Mouse (Mus musculus): ENCODE results near the gene Ank3.

Gene Ank3

GRCm38 (mm10) chr10:69813823-69814522, 415.4 kb downstream of the Ank3 start:
- in situ Hi-C loops (cut with MboI, MseI), result loop anchor here (10.0 kb wide), 1 partner anchor 1489 kb away; no protein-coding TSS in a partner anchor

GRCm38 (mm10) chr10:69821245-69821644, 422.7 kb downstream of the Ank3 start:
- in situ Hi-C loops (cut with MboI, MseI), result no loop called here

- in situ Hi-C loops (cut with MboI, MseI), result no loop called here
Measured at GRCm38 (mm10) chr10:69828770-69829169, 430.2 kb downstream of the Ank3 start.

GRCm38 (mm10) chr10:69829236-69829635, 430.7 kb downstream of the Ank3 start:
- in situ Hi-C loops (cut with MboI, MseI), result no loop called here

- in situ Hi-C loops (cut with MboI, MseI), result no loop called here
Measured at GRCm38 (mm10) chr10:69831568-69831967, 433.0 kb downstream of the Ank3 start.

- in situ Hi-C loops (cut with MboI, MseI), result no loop called here
Measured at GRCm38 (mm10) chr10:69832241-69832640, 433.7 kb downstream of the Ank3 start.

- in situ Hi-C loops (cut with MboI, MseI), result no loop called here
Measured at GRCm38 (mm10) chr10:69832822-69833221, 434.2 kb downstream of the Ank3 start.

- in situ Hi-C loops (cut with MboI, MseI), result no loop called here
Measured at GRCm38 (mm10) chr10:69834700-69835099, 436.1 kb downstream of the Ank3 start.

- in situ Hi-C loops (cut with MboI, MseI), result loop anchor here (10.0 kb wide), 1 partner anchor 191 kb away; no protein-coding TSS in a partner anchor
Measured at GRCm38 (mm10) chr10:69845749-69846148, 447.2 kb downstream of the Ank3 start.

- in situ Hi-C loops (cut with MboI, MseI), result no loop called here
Measured at GRCm38 (mm10) chr10:69852366-69853091, 454.0 kb downstream of the Ank3 start.

GRCm38 (mm10) chr10:69854587-69855185, 456.1 kb downstream of the Ank3 start:
- in situ Hi-C loops (cut with MboI, MseI), result no loop called here

- in situ Hi-C loops (cut with MboI, MseI), result no loop called here
Measured at GRCm38 (mm10) chr10:69858011-69858410, 459.4 kb downstream of the Ank3 start.

GRCm38 (mm10) chr10:69858897-69859605, 460.5 kb downstream of the Ank3 start:
- in situ Hi-C loops (cut with MboI, MseI), result no loop called here

- in situ Hi-C loops (cut with MboI, MseI), result loop anchor here (5.0 kb wide), 1 partner anchor 427 kb away; no protein-coding TSS in a partner anchor
Measured at GRCm38 (mm10) chr10:69859848-69860479, 461.4 kb downstream of the Ank3 start.

- in situ Hi-C loops (cut with MboI, MseI), result loop anchor here (5.0 kb wide), 1 partner anchor 424 kb away; no protein-coding TSS in a partner anchor
Measured at GRCm38 (mm10) chr10:69862829-69863228, 464.3 kb downstream of the Ank3 start.

- in situ Hi-C loops (cut with MboI, MseI), result no loop called here
Measured at GRCm38 (mm10) chr10:69870348-69870747, 471.8 kb downstream of the Ank3 start.

GRCm38 (mm10) chr10:69870947-69871346, 472.4 kb downstream of the Ank3 start:
- in situ Hi-C loops (cut with MboI, MseI), result no loop called here

- in situ Hi-C loops (cut with MboI, MseI), result no loop called here
Measured at GRCm38 (mm10) chr10:69872182-69872741, 473.7 kb downstream of the Ank3 start.

- in situ Hi-C loops (cut with MboI, MseI), result no loop called here
Measured at GRCm38 (mm10) chr10:69872892-69873291, 474.3 kb downstream of the Ank3 start.

- in situ Hi-C loops (cut with MboI, MseI), result loop anchor here (5.0 kb wide), 1 partner anchor 52 kb away; no protein-coding TSS in a partner anchor
Measured at GRCm38 (mm10) chr10:69874806-69875205, 476.2 kb downstream of the Ank3 start.

Data from regulatory T cell (primary cell).